Mouse (Mus musculus) T-helper 2 cell (primary cell): ENCODE results near the gene Jsrp1.

Experiments used
- in situ Hi-C: fragments of 300-600 bp; cut with MboI, MseI; formaldehyde crosslinking; loops from one replicate; pipeline ENCODE4 v1.15.1; 2025; ENCODE audit warnings: high pct_unique_total_duplicates

The Jsrp1 gene

GRCm38 (mm10) chr10:80813366-80813765, at the start of gene Jsrp1:
Jsrp1 (minus strand) TSS chr10:80813498.
- in situ Hi-C loops, result no loop called here

- in situ Hi-C loops, result no loop called here
These were observed 49.0 kb upstream of the Jsrp1 start for GRCm38 (mm10) chr10:80862305-80862704.

GRCm38 (mm10) chr10:80858350-80858935, 45.1 kb upstream of the Jsrp1 start:
- in situ Hi-C loops, result no loop called here

GRCm38 (mm10) chr10:80857848-80858247, 44.5 kb upstream of the Jsrp1 start:
- in situ Hi-C loops, result no loop called here

- in situ Hi-C loops, result no loop called here
These were observed 44.1 kb upstream of the Jsrp1 start for GRCm38 (mm10) chr10:80857386-80857785.

GRCm38 (mm10) chr10:80856908-80857307, 43.6 kb upstream of the Jsrp1 start:
- in situ Hi-C loops, result no loop called here

GRCm38 (mm10) chr10:80856267-80856666, 43.0 kb upstream of the Jsrp1 start:
- in situ Hi-C loops, result no loop called here

- in situ Hi-C loops, result no loop called here
These were observed 42.4 kb upstream of the Jsrp1 start for GRCm38 (mm10) chr10:80855749-80856073.

GRCm38 (mm10) chr10:80854913-80855748, 41.8 kb upstream of the Jsrp1 start, which contains the start of the genes Lsm7 and Sppl2b:
Lsm7 (minus strand) TSS chr10:80855209.
Sppl2b (plus strand) TSS chr10:80855275.
- in situ Hi-C loops, result loop anchor here (5.0 kb wide), 1 partner anchor 42 kb away; no protein-coding TSS in a partner anchor

GRCm38 (mm10) chr10:80848571-80848970, 35.3 kb upstream of the Jsrp1 start:
- in situ Hi-C loops, result no loop called here

- in situ Hi-C loops, result no loop called here
These were observed 32.4 kb upstream of the Jsrp1 start for GRCm38 (mm10) chr10:80845732-80846131.

- in situ Hi-C loops, result no loop called here
These were observed 31.9 kb upstream of the Jsrp1 start for GRCm38 (mm10) chr10:80845055-80845693.

- in situ Hi-C loops, result no loop called here
These were observed 30.7 kb upstream of the Jsrp1 start, which contains the start of gene Lingo3 for GRCm38 (mm10) chr10:80843931-80844547. Lingo3 (minus strand) TSS chr10:80844039.

GRCm38 (mm10) chr10:80843087-80843930, 30.0 kb upstream of the Jsrp1 start:
- in situ Hi-C loops, result no loop called here

- in situ Hi-C loops, result no loop called here
These were observed 29.0 kb upstream of the Jsrp1 start for GRCm38 (mm10) chr10:80842334-80842733.

GRCm38 (mm10) chr10:80841685-80842084, 28.4 kb upstream of the Jsrp1 start:
- in situ Hi-C loops, result no loop called here

GRCm38 (mm10) chr10:80839848-80840247, 26.6 kb upstream of the Jsrp1 start:
- in situ Hi-C loops, result no loop called here

- in situ Hi-C loops, result no loop called here
These were observed 25.1 kb upstream of the Jsrp1 start for GRCm38 (mm10) chr10:80838346-80838912.

- in situ Hi-C loops, result no loop called here
These were observed 24.5 kb upstream of the Jsrp1 start for GRCm38 (mm10) chr10:80837827-80838226.

GRCm38 (mm10) chr10:80836949-80837379, 23.7 kb upstream of the Jsrp1 start:
- in situ Hi-C loops, result no loop called here

- in situ Hi-C loops, result no loop called here
These were observed 22.3 kb upstream of the Jsrp1 start for GRCm38 (mm10) chr10:80835617-80836016.
